Mouse (Mus musculus) embryonic fibroblast, embryonic 13.5 days (primary cell): Measurements from ENCODE around the gene Myg1.
A peak's percentile ranks its signal among the peaks of the same experiment; 100 is the strongest.

Experiments
- CTCF ChIP-seq: IDR thresholded peaks from 2 replicates; pipeline ENCODE4 v1.5.1; 2011; ENCODE audit warnings: mild to moderate bottlenecking, control low read depth, low read length, moderate library complexity, borderline replicate concordance; ENCODE audit not compliant: insufficient read depth
- POLR2A ChIP-seq: IDR thresholded peaks from 2 replicates; pipeline ENCODE4 v1.6.1; 2011; ENCODE audit warnings: low read depth, mild to moderate bottlenecking, control low read depth, low read length, moderate library complexity

DNA sequence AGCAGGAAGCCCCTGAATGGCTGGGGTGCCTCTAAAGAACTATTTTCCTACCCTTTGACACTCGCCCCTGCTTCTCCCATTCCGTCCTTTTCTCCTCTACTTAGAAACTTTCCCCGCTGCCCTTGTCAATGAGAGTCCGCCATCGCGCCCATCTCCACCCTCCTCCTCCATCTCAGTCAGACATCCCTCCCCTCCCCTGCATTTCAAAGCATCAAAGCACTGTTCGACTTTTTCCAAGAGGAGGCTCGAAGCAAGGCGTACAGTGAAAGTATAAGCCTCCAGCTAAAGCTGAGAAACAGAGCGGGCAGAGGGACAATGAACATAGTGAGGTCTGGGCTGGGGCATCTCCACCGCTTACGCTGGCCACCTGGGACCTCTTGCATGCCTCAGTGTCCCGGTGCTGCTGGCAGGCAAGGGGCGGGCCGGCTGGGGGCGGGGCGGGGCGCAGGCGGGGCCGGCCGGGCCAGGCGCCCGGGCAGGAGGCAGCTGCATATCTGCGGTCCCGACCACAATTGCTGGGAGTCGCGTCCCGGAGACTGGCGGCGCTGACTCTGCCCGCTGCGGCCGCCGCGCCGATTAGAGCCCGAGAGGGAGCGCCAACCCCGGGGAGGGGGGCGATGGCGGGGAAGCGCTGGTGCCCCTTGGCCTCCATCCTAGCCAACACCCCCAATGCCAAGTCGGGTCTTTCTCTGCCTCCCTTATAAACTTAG, 45.1 kb downstream of the Myg1 start:
- TF ChIP-seq CTCF = no peak
- TF ChIP-seq POLR2A = peak; percentile 83
